Mouse (Mus musculus) thymus, postnatal 0 days (tissue): ENCODE data around the gene Adcy4. TPM values are rescaled to one million over a fixed set of nuclear protein-coding genes. Genes with fewer than 3 reads are reported as not detected.

ENCODE experiments used
- DNase-seq: peaks from one replicate; pipeline ENCODE4 v3.0.0-alpha.2; 2015; ENCODE audit warnings: low spot score
- polyA plus RNA-seq: library from polyadenylated mRNA; unstranded; fragments of >200 nt; fragmentation: Nextera tagmentation; extraction: Ambion mirVana; gene quantifications from 2 replicates; pipeline ENCODE4 v1.2.1, GENCODE M21; 2015

Adcy4 gene
- polyA plus RNA-seq, 1 experiment from 2014 or later: 2.7 TPM

DNA sequence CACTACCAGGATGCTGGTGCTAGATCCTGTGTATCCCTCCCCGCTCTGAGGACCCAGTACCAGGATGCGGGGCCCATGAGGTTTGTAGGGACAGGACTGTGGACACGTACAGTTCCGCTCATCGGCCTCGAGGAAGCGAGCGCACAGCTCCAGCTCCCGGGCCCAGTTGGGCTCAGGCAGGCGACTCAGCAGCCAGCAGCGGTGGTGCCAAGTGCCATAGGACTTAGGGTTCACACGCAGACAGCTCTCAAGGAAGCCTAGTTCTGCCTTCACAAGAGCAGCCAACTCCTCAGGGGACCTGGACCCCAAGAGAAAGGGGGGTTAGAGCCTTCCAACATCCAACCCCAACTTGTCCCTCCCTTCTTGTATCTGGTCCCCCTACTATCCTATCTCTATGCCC is 63.2 kb downstream of the Adcy4 start:
- no peak for DNase-seq

DNA sequence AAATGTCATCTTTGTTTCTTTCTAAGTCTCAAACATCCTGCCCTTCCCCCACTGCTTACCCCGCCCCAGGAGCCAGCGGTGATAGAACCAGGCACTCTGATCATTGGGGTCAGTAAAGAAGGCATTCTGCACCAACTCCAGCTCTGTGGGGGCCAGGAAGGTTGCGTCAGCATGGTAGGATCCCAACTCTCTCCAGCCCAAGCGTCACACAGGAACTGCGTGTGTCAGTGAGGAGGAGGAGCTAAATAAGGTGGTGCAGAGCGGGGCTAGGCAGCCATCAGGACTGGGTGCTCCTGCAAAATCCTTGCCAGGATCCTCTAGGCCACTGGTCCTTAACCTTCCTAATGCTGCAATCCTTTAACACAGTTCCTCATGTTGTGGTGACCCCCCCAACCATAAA is 64.2 kb downstream of the Adcy4 start:
- no peak for DNase-seq

Other genes with a start within 250 kb of the Adcy4 start
- gene Pck2, start 243.8 kb downstream of the Adcy4 start, polyA plus RNA-seq: 4.7 and 5.6 TPM in 2 replicates
- gene Dcaf11, start 224.1 kb downstream of the Adcy4 start, polyA plus RNA-seq: 50.3 and 55.9 TPM in 2 replicates
- 2.1 and 3.2 TPM in 2 replicates for gene A730061H03Rik, start 223.7 kb downstream of the Adcy4 start, polyA plus RNA-seq
- gene Fitm1, start 208.5 kb downstream of the Adcy4 start, polyA plus RNA-seq: 0.26 and 0.33 TPM in 2 replicates
- gene Psme1, start 206.0 kb downstream of the Adcy4 start, polyA plus RNA-seq: 281 and 294 TPM in 2 replicates
- gene Emc9, start 198.8 kb downstream of the Adcy4 start, polyA plus RNA-seq: 4.8 and 5.6 TPM in 2 replicates
- gene Psme2, start 193.0 kb downstream of the Adcy4 start, polyA plus RNA-seq: 604 and 625 TPM in 2 replicates
- 18.0 and 22.6 TPM in 2 replicates for gene Rnf31, start 192.4 kb downstream of the Adcy4 start, polyA plus RNA-seq
- gene Irf9, start 180.5 kb downstream of the Adcy4 start, polyA plus RNA-seq: 46.6 and 50.2 TPM in 2 replicates
- gene Rec8, start 166.1 kb downstream of the Adcy4 start, polyA plus RNA-seq: 0.57 and 0.98 TPM in 2 replicates
- 32.8 and 39.6 TPM in 2 replicates for gene Ipo4, start 148.1 kb downstream of the Adcy4 start, polyA plus RNA-seq
- 0.71 and 1.7 TPM in 2 replicates for gene Gm49378, start 146.2 kb downstream of the Adcy4 start, polyA plus RNA-seq
- 71.6 and 76.7 TPM in 2 replicates for gene Tm9sf1, start 140.3 kb downstream of the Adcy4 start, polyA plus RNA-seq
- 0.62 and 0.81 TPM in 2 replicates for gene Tssk4, start 133.9 kb downstream of the Adcy4 start, polyA plus RNA-seq
- 78.1 and 80.2 TPM in 2 replicates for gene Mdp1, start 123.6 kb downstream of the Adcy4 start, polyA plus RNA-seq
- gene Gmpr2, start 112.2 kb downstream of the Adcy4 start, polyA plus RNA-seq: 67.1 and 71.3 TPM in 2 replicates
- gene Nedd8, start 112.0 kb downstream of the Adcy4 start, polyA plus RNA-seq: 529 and 550 TPM in 2 replicates
- 55.4 and 57.7 TPM in 2 replicates for gene Tinf2, start 102.3 kb downstream of the Adcy4 start, polyA plus RNA-seq
- gene Tgm1, start 70.2 kb downstream of the Adcy4 start, polyA plus RNA-seq: 2.0 and 3.0 TPM in 2 replicates
- gene Rabggta, start 61.8 kb downstream of the Adcy4 start, polyA plus RNA-seq: 32.2 and 39.4 TPM in 2 replicates
- gene Dhrs1, start 38.4 kb downstream of the Adcy4 start, polyA plus RNA-seq: 63.6 and 65.8 TPM in 2 replicates
- 37.8 and 47.2 TPM in 2 replicates for gene Nop9, start 38.4 kb downstream of the Adcy4 start, polyA plus RNA-seq
- gene Cideb, start 25.6 kb downstream of the Adcy4 start, polyA plus RNA-seq: 0.14 TPM in 1 of 2 replicates, not detected in the other
- 0.78 and 1.2 TPM in 2 replicates for gene Ltb4r2, start 22.7 kb downstream of the Adcy4 start, polyA plus RNA-seq
- 3.7 and 4.3 TPM in 2 replicates for gene Ltb4r1, start 18.1 kb downstream of the Adcy4 start, polyA plus RNA-seq
- 70.3 and 76.2 TPM in 2 replicates for gene Ripk3, start 4.8 kb upstream of the Adcy4 start, polyA plus RNA-seq
- 1.7 and 2.2 TPM in 2 replicates for gene Nfatc4, start 39.0 kb upstream of the Adcy4 start, polyA plus RNA-seq
- gene Nynrin, start 69.9 kb upstream of the Adcy4 start, polyA plus RNA-seq: 1.7 and 2.4 TPM in 2 replicates
- 0.05 and 0.12 TPM in 2 replicates for gene Cbln3, start 100.3 kb upstream of the Adcy4 start, polyA plus RNA-seq
- 8.5 and 9.8 TPM in 2 replicates for gene Khnyn, start 100.9 kb upstream of the Adcy4 start, polyA plus RNA-seq
- gene Sdr39u1, start 116.2 kb upstream of the Adcy4 start, polyA plus RNA-seq: 72.5 and 74.8 TPM in 2 replicates
- 6.9 and 7.2 TPM in 2 replicates for gene Cma1, start 160.6 kb upstream of the Adcy4 start, polyA plus RNA-seq
- 0.15 TPM in 1 of 2 replicates, not detected in the other for gene Cma2, start 166.9 kb upstream of the Adcy4 start, polyA plus RNA-seq
- 0.46 and 0.50 TPM in 2 replicates for gene Mcpt1, start 233.9 kb upstream of the Adcy4 start, polyA plus RNA-seq
- not detected in 2 replicates for gene Mcpt9, start 246.4 kb upstream of the Adcy4 start, polyA plus RNA-seq